Mouse (Mus musculus): ENCODE results near the gene Neil1.
A peak's percentile ranks its signal among the peaks of the same experiment; 100 is the strongest.

Neil1 gene

DNA sequence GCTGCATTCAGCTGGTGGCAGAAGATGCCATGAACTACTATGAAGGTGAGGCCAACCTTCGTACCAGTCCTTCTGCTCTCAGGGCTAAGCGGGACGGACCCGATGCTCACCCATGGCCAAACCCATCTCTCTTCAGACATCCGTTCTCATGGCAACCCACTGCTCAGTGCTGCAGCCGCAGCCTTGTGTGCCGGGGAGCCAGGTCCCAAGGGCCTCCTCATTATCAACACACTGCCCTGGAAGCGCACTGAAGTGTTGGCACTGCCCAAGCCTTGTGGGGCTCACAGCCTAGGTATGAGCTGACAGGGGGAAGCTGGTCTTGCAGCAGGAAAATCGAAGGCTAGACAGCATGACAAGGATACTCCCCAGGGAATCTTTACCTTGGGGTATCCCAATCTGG lies 9.0 kb downstream of the Neil1 start:
- no peak for DNase-seq (ENCODE audit: low spot score)

DNA sequence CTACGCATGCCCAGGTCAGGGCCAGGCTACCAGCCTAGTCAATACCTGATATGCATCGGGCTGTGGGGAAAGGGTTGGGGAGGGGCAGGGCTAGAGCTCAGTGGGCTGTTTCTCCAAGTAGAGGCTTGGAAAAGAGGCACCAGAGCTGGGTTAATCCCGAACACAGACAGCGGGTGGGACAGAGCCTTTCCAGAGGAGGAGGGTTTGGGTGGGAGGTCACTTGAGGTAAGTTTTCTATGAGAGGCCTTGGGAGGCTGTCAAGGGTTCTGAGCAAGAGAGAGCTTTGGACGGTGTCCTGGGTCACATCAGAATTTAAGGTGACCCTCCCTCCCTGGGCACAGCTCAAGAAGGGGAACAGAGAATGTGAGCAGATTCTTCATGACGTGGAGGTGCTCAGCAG lies 9.6 kb downstream of the Neil1 start:
- DNase-seq (ENCODE audit: low spot score), result no peak

DNA sequence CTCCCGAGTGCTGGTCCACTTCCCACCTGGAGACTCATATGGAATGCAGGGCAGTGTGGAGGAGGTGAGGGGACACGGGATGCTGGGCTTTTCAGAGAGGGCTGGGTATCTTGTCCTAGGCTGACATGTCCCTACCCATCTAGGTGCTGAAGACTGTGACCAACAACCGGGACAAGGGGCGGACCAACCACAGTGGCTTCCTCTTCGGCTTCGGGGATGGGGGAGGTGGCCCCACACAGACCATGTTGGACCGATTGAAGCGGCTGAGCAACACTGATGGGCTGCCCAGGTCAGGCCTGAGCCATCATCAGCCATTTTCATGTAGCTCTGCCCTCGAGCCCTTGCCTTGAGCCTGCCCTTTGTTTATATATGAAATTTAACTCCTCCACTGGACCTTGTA lies 10.3 kb downstream of the Neil1 start:
- no peak for DNase-seq (ENCODE audit: low spot score)

GRCm38 (mm10) chr9:57137246-57137645 lies 10.9 kb downstream of the Neil1 start:
- no peak for DNase-seq (ENCODE audit: low spot score)

- DNase-seq (ENCODE audit: low spot score), result peak; percentile 89
Measured at GRCm38 (mm10) chr9:57130577-57131433, 17.3 kb downstream of the Neil1 start, which contains the start of gene Man2c1. Gene Man2c1 (plus strand): TSS chr9:57130690.

- DNase-seq (ENCODE audit: low spot score), result no peak
Measured at GRCm38 (mm10) chr9:57129641-57130040, 18.5 kb downstream of the Neil1 start.

- no peak for DNase-seq (ENCODE audit: low spot score)
Measured at GRCm38 (mm10) chr9:57117261-57117755, 30.8 kb downstream of the Neil1 start.
